Mouse (Mus musculus) megakaryocyte, embryonic 14.5 days (primary cell): ENCODE measurements around the gene Fmo6.

Source experiments
- FLI1 ChIP-seq: IDR thresholded peaks from 2 replicates; pipeline ENCODE4 v1.6.1; 2012; ENCODE audit warnings: low read length, inconsistent platforms, mixed read lengths
- GATA1 ChIP-seq: IDR thresholded peaks from 3 replicates; pipeline ENCODE4 v1.6.1; 2012; ENCODE audit warnings: mixed read lengths, low read length, inconsistent platforms, borderline replicate concordance

GRCm38 (mm10) chr1:162895900-162896299 lies 41.4 kb downstream of the Fmo6 start:
- TF ChIP-seq FLI1 = no peak
- TF ChIP-seq GATA1 = no peak
